Mouse (Mus musculus) urinary bladder, postnatal 10 days (tissue): ENCODE results near the gene Dennd1b.

Experiments
- DNase-seq: peaks from one replicate; pipeline ENCODE4 v3.0.0; 2022; ENCODE audit warnings: low spot score

Gene Dennd1b

DNA sequence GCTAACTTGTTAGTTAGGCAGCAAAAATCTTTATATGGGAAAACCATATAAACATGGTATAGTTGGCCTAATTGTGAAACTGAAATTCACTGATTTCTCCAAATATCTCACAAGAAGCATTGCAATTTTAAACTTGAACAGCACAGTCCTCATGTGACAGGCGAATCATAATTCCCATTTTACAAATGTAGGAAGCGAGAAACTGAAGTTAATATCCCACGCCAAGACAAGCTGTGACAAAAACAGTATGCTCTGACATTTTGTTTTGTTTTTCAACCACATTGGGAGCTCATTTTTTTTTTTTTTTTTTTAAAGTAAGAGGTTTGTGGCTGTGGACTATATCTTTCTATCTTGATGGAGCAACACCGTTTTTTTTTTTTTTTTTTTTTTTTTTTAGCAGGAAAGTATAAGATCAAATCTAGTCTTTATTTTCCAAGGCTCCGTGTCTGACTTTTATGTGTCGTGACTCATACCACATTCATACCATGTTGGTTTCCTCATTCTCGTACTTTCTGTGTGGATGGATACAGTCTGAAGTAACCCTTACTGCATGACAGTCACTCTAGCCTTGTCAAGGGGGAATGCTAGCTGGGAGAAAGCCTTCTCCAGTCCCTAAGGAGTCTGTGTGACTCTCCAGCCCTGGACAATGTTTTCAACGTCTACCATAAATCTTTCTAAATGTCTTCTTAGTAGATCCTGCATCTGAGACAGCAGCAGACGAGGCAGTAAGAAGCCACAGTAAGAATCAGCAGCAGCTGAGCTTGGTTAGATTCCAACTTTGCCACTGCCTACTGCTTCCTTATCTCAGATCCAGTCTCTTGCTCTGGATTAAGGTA is 751 bp upstream of the Dennd1b start:
- no peak for DNase-seq

DNA sequence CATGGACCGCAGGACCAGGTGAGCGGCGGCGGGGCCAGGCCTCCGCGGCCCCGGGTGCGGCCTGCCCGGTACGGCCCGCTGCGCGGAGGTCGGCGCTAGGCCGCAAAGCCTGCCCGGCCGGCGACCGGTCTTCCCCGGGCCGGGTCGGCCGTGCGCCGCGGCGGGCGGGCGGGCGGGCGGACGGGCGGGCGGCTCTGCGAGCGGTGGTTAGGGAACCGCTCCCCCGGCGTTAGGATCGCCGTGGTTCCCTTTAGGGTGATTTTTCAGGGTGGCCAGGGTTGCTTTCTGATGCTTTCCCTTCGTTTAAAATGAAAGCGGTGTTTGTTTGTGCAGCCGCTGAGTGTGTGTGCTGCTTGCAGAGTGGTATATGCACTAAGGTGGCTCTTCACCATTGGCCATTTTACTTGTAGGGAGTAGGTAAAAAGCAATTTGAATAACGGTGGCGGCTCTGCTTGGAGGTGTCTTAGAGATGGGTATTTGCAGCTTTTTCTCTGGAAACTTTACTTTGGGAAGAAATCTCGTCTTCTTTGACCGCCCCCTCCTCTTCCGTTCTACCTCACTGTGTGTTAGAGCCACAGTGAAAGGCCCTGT is 728 bp downstream of the Dennd1b start:
- no peak for DNase-seq

DNA sequence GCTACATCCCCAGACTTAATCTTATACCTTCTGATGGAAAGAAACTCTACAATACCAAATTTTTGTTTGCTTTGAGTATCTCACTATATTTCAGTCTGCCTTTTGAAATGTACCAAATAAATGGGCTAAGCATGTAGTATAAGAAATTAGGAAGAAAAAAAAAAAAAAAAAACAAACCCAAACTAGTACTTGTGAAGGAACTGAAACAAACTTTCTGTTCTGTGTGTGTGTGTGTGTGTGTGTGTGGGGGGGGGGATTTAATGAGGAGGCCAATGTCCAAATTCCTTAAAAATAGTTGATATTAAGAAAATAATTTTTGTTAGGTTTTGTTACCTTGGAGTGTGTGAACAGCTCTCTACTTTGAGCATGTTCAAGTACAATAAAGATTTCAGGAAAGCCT is 1.8 kb downstream of the Dennd1b start:
- no peak for DNase-seq

DNA sequence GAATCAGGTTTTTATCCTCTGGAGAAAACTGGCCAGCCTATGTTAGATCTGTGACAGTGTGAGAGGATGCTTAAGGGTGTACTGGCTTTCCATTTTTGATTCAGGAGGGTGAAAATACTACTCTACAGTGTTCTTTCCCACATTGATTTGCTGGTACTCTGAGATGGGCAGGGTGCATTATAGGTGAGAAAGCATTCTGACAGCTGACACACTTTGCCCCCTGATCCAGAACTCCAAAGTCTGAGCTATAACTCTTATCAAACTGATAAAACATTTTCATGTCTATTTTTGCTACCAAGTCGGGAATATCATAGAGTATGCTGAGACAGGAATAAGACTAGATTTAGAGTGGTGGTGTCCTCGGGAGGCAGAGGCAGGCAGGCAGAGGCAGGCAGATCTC is 2.3 kb downstream of the Dennd1b start:
- DNase-seq = no peak

DNA sequence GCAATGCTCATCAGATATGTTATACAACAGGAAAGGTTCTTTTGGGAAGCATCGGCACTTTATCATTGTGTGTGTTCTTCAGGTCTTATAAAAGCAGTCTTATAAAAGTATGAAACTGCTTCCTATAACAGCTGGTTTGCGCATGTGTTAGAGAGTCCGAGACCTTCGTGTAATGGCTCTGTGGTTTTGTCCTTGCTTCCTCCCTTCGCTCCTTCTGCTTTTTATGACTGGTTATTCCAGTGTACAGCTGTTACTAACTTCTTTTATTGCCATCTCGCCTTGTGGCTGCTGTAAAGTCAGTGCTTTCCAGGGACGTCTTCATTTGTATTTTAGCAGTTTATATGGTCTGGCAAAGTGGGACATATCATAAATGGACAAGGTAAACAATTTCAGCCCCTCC is 4.2 kb downstream of the Dennd1b start:
- no peak for DNase-seq

DNA sequence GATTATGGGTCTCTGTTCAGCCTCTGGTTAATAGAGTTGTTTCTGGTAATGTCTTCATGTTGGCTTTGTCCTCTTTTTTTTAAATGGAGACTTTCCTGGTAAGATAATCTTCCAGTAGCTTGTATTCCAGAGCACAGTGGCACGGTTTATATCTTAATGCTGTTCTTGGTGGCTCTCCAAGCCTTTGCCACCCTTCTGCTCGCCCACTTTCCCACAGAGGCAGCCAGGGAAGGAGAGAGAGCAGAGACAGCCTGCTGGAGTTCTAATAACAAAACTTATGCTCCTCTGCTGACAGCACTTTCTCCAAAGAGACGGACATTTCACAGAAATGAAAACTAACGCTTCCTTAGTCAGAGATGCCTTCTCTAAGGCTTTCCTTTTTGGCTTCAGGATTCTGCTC is 6.8 kb downstream of the Dennd1b start:
- no peak for DNase-seq

DNA sequence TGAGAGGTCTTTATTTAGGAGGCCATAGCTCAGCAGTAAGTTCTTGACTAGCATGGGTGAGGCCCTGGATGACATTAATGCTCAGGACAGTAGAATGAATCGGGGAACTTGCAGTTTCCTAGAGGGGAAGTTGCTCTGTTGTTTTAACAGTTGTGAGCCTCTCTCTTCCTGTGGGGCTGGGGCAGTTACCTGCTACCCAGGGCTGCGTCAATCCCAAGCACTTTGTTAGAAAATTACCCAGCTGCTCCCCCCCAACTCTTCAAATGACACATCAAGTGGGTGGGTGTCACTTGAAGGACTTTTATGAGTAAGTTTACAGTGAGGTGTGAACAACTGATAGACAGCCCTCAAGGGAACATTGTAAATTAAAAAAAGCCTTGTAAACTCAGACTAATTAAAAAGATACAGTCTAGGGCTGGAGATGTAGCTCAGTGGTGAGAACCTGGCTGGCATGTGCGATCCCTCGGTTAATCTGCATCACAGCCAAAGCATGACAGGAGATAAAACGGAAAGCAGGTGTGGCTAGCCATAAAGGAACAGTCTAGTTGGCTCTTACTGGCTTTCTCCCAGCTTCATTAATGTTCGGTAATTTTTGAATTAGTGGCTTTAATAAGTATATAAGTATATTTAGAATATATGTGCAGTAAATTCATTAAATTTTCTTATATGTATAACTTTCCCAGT is 10.4 kb downstream of the Dennd1b start:
- DNase-seq = no peak

DNA sequence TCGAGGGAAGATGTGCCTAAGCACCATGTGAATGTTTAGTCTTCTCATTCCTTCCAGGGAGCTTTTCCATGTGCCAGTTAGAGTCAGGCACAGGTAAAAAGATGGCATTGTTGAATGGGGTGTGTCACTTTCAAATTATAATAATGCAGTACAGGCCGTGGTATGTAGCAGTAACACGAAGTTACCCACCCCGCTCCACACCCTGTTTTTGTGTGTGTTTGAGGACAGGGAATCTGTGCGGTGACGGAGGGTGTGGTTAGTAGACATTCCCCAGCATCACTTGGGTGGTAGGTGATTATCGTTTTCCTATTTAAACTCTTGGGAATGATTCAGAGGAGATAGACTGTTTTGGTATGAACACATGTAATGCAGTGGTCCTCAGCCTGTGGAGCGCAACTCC is 11.6 kb downstream of the Dennd1b start:
- DNase-seq = no peak

DNA sequence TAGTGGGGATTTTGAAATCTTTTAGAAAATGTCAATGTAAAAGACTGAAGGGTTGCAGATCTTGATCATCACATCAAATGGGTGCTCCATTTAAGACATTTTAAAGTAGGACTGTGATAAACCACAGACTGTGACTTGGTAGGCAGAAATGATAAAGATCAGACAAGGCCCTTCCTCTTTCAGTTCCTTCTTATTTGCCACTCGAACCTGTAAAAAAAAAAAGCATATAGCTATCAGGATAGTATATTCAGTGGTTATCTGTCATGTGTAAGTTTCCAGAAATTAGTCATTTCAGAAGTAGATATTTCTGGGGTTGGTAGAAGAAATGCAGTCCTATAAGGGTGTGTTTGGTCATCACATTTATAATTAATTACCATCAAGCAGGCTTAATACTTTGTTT is 12.7 kb downstream of the Dennd1b start:
- DNase-seq = no peak

DNA sequence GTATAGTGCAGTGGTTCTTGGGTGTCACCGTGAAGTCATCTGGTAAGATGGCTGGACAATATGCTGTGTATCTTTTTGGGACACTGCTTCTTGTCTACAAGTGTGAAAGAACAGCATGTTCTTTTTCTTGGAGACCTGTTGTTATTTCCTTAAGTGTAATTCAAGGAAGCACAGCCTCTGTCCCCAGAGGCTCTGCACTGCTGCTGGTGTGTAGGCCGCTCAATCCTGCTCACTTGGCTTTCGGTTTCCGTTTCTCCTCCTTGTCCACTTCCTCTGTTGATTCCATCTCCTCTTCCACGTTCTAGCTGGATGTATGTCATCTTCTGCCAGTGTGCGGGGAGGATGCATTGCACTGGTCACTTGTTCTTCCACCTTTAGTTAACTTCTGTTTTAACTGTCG is 19.0 kb downstream of the Dennd1b start:
- no peak for DNase-seq

DNA sequence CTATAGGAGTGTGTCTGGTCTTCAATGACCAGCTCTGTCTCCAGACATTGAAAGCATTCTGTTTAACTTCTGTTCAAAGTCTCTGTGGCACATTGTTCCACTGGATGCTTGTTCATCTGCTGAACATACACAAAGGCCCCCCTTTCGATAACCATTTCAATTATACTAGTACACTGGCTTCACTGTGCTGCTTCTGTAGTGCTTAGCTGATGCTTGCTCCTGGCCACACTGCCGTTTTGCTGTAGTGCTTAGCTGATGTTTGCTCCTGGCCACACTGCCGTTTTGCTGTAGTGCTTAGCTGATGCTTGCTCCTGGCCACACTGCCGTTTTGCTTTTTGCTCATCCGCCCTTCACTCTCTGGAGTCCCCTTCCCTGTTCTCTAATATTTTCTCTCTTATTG is 19.4 kb downstream of the Dennd1b start:
- DNase-seq = no peak

DNA sequence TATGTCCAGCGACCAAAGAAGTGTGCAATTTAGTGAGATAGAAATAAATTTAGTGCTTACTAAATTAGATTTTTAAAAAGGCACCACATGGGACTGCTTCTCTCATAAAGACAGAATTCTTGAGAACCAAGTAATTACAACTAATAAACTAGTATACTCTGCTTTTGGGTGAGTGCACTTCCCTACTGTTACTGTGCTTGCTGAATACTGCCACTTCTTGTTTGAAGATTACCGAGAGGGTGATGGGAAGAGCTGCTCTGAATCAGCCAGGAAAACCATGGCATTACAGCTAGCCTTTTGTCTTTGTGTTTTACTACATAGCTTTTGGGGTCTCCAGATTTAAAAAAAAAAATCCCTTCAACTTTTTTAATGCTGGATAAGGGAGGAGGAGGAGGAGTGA is 19.8 kb downstream of the Dennd1b start:
- DNase-seq = no peak

DNA sequence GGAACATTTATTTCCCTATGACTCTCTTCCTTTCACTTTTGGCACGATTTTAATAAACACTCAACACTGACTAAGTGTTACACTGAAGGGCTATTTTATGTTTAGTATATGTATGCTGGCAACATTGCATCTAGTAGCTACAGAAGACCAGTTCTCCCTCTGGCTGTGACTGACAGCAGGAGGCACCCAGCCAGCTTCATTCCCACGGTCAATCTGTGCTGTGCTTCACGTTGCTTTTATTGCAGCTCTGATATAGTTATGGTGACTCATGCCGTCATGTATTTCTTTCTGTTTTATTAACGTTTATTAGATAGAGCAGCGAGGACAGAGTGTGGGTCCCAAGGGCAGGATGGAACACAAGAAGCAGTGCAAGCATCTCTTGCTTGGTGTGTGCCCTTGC is 20.2 kb downstream of the Dennd1b start:
- no peak for DNase-seq

DNA sequence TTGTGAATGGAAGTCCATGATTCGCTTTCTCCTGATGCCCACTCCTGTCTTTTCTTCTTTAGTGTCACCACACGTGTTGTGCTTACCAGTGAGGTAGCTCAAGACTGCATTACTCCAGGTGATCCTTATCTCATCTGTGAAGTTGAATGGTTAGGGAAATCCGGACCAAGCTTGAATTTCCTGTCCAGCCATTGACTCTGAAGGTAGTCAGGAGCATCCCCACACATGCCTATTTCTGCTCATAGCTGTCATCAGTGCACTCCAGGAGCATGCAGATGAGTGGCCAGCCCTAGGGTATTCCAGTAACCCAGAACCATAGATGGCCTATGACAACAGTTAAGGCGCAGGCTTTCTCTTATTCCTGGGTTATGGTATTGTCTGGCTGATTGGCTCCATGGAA is 20.9 kb downstream of the Dennd1b start:
- DNase-seq = no peak

DNA sequence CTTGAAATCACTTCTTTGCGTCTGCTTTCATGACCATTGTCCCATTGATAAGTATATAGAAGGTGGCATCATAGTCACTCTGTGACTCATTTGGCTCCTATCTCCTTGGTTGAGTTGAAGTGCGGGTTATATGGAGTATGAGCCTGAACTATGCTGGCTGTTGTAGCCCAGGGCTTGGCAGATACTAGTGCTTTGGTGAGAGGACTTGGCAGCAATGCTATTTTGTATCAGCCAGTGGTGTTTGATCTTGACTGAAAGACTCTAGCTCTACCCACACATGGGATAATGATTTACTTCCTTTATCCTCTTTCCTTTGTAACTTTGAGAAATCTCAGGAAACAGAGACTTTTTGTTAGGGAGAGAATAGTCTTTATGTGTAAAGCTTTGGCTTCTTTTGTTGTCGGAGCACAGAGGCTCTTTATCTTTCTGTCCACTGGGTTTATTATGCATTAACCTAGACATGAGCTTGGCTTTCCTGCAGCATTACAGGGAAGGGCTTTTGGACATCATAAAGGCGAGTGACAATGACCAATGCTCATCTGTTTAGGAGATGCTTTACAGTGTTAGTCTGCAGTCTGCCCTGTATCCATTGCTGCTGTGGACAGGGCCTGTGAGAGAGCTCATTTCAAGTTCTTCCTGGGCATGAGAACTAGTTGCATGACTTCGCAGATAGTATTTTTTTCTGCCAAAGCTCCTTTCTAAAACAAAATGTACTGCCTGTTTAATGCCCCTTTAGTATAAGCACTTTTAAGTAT is 29.3 kb downstream of the Dennd1b start:
- DNase-seq = no peak

DNA sequence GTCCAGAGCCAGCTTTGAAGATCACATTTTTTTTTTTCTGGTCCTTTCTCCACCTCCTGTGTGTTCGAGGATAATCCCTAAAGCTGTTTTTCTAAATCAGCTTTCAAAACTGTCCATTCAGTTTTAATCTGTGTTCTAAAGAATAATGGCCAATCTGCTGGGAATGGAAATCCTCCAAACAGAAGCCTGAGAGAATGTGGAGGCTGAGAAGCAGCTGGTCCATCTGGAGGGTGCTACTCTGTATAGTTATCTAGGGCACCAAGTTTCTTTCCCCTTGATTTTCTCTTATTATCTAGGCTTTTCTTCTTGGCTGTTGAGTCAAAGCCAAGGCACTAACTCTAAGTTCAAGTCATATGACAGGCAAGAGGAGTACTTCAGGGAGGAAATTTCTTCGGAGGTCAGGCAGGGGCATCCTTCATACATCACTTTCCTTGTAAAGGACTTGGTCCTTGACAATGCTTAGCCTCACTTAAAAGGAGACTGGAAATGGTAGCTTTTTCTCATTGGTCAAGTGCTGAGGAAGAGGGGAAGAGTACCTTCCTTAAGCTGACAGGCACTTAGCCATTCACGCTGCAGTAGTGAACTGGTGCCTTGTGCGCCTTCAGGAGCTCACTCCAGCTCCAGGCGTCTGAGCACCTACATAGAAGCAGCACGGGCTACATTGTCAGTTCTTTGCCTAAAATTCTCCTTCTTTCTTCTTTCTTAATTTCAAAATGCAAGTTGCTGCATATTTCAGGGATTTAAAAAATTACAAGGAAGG is 32.6 kb downstream of the Dennd1b start:
- DNase-seq = no peak

DNA sequence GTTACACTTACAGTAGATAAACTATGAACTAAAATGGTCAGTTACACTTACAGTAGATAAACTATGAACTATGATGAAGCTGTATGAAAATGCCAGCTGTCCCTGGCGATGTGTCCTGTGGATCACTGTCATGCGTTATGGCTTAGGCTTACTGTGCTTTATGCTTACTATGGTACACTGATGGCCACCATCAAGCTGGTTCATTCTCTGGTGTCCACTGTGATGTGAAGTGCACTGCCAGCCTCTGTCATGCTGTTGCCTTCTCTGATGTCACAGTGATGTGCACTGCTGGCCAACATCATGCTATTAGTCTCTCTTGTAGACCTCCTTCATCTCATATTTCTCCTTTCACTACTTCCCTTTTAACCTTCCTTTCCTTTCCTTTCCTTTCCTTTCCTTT is 33.4 kb downstream of the Dennd1b start:
- DNase-seq = no peak

DNA sequence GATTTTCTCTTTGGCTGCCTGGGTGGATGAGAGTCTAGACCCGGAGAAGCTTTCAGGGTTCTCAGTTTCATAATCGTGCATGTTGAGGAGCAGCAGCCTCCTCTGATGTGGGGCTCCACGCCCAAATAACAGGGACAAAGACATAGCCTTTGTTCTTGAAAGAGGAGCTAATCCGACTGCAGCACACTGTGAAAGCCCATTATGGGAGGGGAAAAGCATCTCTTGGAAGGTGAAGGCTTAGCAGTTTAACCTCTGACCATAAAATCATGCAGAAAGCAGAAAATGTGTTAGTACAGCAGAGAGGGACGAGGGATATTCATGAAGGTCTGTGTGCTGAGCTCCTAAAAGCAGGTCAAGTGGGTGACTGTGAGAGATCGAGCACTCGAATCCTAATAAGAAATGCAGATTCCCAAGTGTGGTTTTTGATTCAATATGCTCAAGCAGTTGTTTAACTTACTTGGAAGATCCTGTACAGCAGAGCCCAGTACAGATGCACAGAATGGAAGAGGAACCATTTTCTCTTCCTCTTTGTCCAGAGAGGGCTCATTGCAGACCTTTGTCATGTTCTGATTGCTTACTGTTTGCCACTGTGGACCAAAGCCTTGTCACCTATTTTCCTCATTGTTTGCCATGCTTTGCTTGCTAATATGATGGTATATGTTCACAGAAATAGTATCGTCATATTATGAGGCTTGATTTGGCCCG is 37.6 kb downstream of the Dennd1b start:
- no peak for DNase-seq

DNA sequence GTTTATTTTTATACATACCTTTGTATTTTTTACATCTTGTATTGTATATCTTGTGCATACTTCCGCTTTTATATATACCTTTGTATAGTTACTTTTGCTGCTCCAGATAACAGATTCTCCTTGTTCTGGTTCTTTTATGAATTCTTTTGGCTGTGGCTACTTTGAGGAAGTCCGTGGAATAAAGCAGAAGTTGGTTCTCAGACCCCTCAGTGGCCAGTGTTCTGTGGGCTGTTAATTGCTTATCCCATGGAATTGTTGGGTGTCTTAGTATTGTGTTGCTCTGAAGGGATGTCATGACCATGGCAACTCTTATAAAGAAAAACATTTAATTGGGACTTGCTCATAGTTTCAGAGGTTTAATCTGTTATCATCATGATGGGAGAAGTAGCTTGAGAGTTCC is 40.3 kb downstream of the Dennd1b start:
- DNase-seq = no peak

DNA sequence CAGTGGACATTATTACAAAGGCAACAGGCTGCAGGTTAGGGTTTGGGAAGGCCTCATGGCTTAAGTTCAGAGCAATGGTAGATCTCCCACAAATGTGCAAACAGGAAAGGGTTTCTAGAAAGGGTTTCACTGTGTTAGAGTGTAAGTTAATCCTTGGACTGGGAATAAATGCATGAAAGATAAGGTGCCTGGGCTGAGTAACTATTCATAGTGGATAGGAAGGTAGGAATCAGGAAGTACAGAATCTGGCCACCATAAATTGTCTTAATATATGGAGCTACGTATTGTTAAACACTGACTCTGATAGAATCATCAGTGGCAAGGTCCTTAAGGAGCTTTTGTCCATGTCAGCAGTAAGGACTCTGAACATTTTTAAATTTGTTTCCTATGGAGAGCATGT is 42.8 kb downstream of the Dennd1b start:
- no peak for DNase-seq

DNA sequence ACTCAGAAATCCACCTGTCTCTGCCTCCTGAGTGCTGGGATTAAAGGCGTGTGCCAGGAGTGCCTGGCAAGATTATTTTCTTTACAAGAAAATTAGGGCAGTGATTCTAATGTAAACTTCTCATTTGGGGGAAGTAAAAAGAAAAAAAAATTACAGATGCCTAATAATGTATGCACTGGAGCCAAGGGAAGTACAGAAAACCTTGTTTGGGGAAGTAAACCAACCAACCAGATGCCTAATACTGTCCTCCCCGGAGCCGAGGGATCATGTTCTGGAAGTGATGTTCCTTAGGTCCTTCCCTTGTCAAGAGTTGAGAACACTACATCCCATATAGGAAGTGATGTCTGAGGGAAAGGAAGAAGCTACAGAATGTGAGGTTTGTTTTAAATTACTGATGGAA is 44.2 kb downstream of the Dennd1b start:
- no peak for DNase-seq
